Mouse (Mus musculus) E14TG2a.4 (cell line): Measurements from ENCODE around the gene Tnr.

ENCODE experiments used
- CTCF ChIP-seq: conservative IDR thresholded peaks from 2 replicates; pipeline ENCODE4 v1.5.1; 2014; ENCODE audit warnings: low read length
- NANOG ChIP-seq: IDR thresholded peaks from 2 replicates; pipeline ENCODE4 v1.6.1; 2014; ENCODE audit warnings: borderline replicate concordance, low read length, mixed read lengths
- POU5F1 ChIP-seq: IDR thresholded peaks from 2 replicates; pipeline ENCODE4 v1.6.1; 2014; ENCODE audit warnings: low read length, borderline replicate concordance

- TF ChIP-seq CTCF: no peak
- no peak for TF ChIP-seq NANOG
- no peak for TF ChIP-seq POU5F1
These were observed 41.6 kb downstream of the Tnr start for GRCm38 (mm10) chr1:159565129-159565528.
